Mouse (Mus musculus): Measurements from ENCODE around the gene Man2b1.

Gene Man2b1

GRCm38 (mm10) chr8:85083108-85083813, at the start of gene Man2b1:
Gene Man2b1, plus strand, starts transcription at chr8:85083270.
- peak; percentile 80 for DNase-seq (ENCODE audit: low spot score)

- no peak for DNase-seq (ENCODE audit: low spot score)
Observed at GRCm38 (mm10) chr8:85033867-85034266, 49.2 kb upstream of the Man2b1 start.

- DNase-seq (ENCODE audit: low spot score), result no peak
Observed at GRCm38 (mm10) chr8:85034764-85035163, 48.3 kb upstream of the Man2b1 start.

GRCm38 (mm10) chr8:85035165-85035727, 47.8 kb upstream of the Man2b1 start:
- no peak for DNase-seq (ENCODE audit: low spot score)

- peak; percentile 44 for DNase-seq (ENCODE audit: low spot score)
Observed at GRCm38 (mm10) chr8:85035728-85036310, 47.3 kb upstream of the Man2b1 start.

- no peak for DNase-seq (ENCODE audit: low spot score)
Observed at GRCm38 (mm10) chr8:85036381-85036717, 46.7 kb upstream of the Man2b1 start.

- peak; percentile 99 for DNase-seq (ENCODE audit: low spot score)
Observed at GRCm38 (mm10) chr8:85036718-85037365, 46.2 kb upstream of the Man2b1 start, which contains the start of gene Tnpo2. Gene Tnpo2, plus strand, starts transcription at chr8:85036915.

GRCm38 (mm10) chr8:85037366-85037680, 45.7 kb upstream of the Man2b1 start:
- peak; percentile 67 for DNase-seq (ENCODE audit: low spot score)

- DNase-seq (ENCODE audit: low spot score), result peak; percentile 71
Observed at GRCm38 (mm10) chr8:85037681-85038531, 45.2 kb upstream of the Man2b1 start.

GRCm38 (mm10) chr8:85043619-85044018, 39.5 kb upstream of the Man2b1 start:
- DNase-seq (ENCODE audit: low spot score), result no peak

GRCm38 (mm10) chr8:85057367-85057766, 25.7 kb upstream of the Man2b1 start:
- no peak for DNase-seq (ENCODE audit: low spot score)

- peak; percentile 93 for DNase-seq (ENCODE audit: low spot score)
Observed at GRCm38 (mm10) chr8:85059879-85060616, 23.0 kb upstream of the Man2b1 start, which contains the start of gene Fbxw9. Gene Fbxw9, plus strand, starts transcription at chr8:85060055.

- no peak for DNase-seq (ENCODE audit: low spot score)
Observed at GRCm38 (mm10) chr8:85062603-85063002, 20.5 kb upstream of the Man2b1 start.

- DNase-seq (ENCODE audit: low spot score), result no peak
Observed at GRCm38 (mm10) chr8:85065213-85065612, 17.9 kb upstream of the Man2b1 start.

GRCm38 (mm10) chr8:85067155-85067554, 15.9 kb upstream of the Man2b1 start:
- DNase-seq (ENCODE audit: low spot score), result no peak

GRCm38 (mm10) chr8:85067982-85068381, 15.1 kb upstream of the Man2b1 start, which contains the start of gene Gm5741:
Gene Gm5741, minus strand, starts transcription at chr8:85067982.
- DNase-seq (ENCODE audit: low spot score), result no peak

GRCm38 (mm10) chr8:85071041-85071440, 12.0 kb upstream of the Man2b1 start:
- peak; percentile 36 for DNase-seq (ENCODE audit: low spot score)

GRCm38 (mm10) chr8:85071514-85072281, 11.4 kb upstream of the Man2b1 start, which contains the start of gene Dhps:
Gene Dhps, plus strand, starts transcription at chr8:85071757.
- DNase-seq (ENCODE audit: low spot score), result peak; percentile 94

GRCm38 (mm10) chr8:85072364-85072929, 10.6 kb upstream of the Man2b1 start:
- DNase-seq (ENCODE audit: low spot score), result no peak

GRCm38 (mm10) chr8:85073041-85073612, 9.9 kb upstream of the Man2b1 start:
- DNase-seq (ENCODE audit: low spot score), result no peak
